ENCODE assay signal across 28 mouse cellular contexts in the genomic region with DNA sequence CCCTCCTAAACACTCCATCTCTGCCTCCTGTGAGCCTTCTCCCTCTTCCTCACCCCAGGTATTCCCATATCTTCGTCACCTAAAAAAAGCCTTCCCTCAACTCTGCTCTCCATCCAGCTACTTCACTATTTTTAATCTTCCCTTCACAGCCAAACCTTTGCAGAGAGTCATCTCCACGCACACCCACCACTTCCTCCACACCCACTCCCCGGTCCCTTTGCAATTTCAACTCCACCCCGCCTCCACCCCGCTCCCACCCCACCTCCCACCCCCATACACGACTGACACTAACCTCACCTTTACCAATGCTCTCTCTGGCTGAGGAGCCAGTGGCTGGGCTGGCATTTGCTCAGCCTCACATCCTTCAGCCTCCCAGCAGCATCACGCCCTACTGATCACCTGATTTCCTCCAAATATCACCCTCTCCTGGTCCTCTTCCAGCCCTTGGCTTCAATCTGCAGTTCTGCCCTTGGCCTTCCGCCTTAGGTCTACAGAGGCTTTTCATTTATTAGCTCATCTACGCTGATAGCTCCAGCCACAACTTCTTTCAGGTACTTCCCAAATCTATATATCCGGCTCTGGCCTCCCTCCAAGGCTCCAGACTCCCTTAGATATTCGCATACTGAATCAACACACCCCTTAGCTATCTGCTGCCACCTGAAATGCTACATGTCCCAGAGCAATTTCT. TPM values are rescaled to one million over a fixed set of nuclear protein-coding genes. Genes with fewer than 3 reads are reported as not detected.
DNase-seq lines count a peak whose midpoint lies in the region; ATAC-seq and TF ChIP-seq lines count a peak whose summit lies in the region.
"Had no signal": no experiment of that assay in that cellular context is flagged by ENCODE, and none has a peak within 500 bp of the region (broad histone marks: within the 10 kb centered on the region; RNA-seq: fewer than 3 reads in every experiment).

No protein-coding gene starts in this region.

- DNase-seq in forebrain, embryonic 14.5 days (ENCODE audit: low spot score) = no peak
- no peak for DNase-seq in hindbrain, embryonic 10.5 days (ENCODE audit: low spot score)
- DNase-seq in hindbrain, postnatal 0 days (ENCODE audit: low spot score) = no peak
- DNase-seq in left cerebral cortex, postnatal 4 days = peak; percentile 25
- no peak for DNase-seq in left cerebral cortex, adult 11 months (ENCODE audit: low spot score)
- peak; percentile 33 for DNase-seq in right cerebral cortex, postnatal 14 days
- DNase-seq in limb, embryonic 10.5 days (ENCODE audit: low spot score) = no peak
- DNase-seq: adrenal gland, postnatal 14 days; cerebellum, adult 18-20 months; cerebellum, postnatal 25 days; gastrocnemius, postnatal 14 days; kidney, adult 8-10 months; kidney, postnatal 4 days; spleen, adult 18-20 months; thymus, adult 18-20 months; thymus, postnatal 25 days had no signal

- TF ChIP-seq CTCF in hindbrain, postnatal 0 days (IDR thresholded peaks at IDR 0.05; ENCODE audit: low read depth) = no peak

- no peaks in the 10 kb centered on the region for H3K9me3 ChIP-seq in forebrain, embryonic 12.5 days
- H3K9me3 ChIP-seq in forebrain, embryonic 14.5 days (replicated peaks; ENCODE audit: control insufficient read depth, low read length) = no peaks in the 10 kb centered on the region
- H3K9me3 ChIP-seq in hindbrain, embryonic 10.5 days = no peaks in the 10 kb centered on the region
- no peaks in the 10 kb centered on the region for H3K9me3 ChIP-seq in hindbrain, postnatal 0 days (ENCODE audit: low read length)
- no peaks in the 10 kb centered on the region for H3K9me3 ChIP-seq in limb, embryonic 10.5 days (replicated peaks)
- H3K9me3 ChIP-seq: hindbrain, embryonic 15.5 days; intestine, embryonic 15.5 days; limb, embryonic 12.5 days; liver, embryonic 15.5 days; lung, embryonic 15.5 days; midbrain, embryonic 12.5 days; neural tube, embryonic 13.5 days had no signal

- no peak overlapping the region for H3K4me2 ChIP-seq in forebrain, embryonic 12.5 days
- H3K4me2 ChIP-seq in forebrain, embryonic 14.5 days (ENCODE audit: low read length) = no peak overlapping the region
- no peak overlapping the region for H3K4me2 ChIP-seq in hindbrain, postnatal 0 days (ENCODE audit: low read depth, low read length)
- H3K4me2 ChIP-seq: heart, embryonic 11.5 days; hindbrain, embryonic 15.5 days; intestine, embryonic 15.5 days; limb, embryonic 12.5 days; liver, embryonic 15.5 days; lung, embryonic 15.5 days; midbrain, embryonic 12.5 days; neural tube, embryonic 13.5 days had no signal

- intact Hi-C loops in left cerebral cortex, postnatal 4 days (cut with DNase I) = no loop called here

- no peaks in the 10 kb centered on the region for H3K27me3 ChIP-seq in forebrain, embryonic 12.5 days
- H3K27me3 ChIP-seq in forebrain, embryonic 14.5 days (replicated peaks; ENCODE audit: control insufficient read depth, insufficient read depth, low read length) = no peaks in the 10 kb centered on the region
- H3K27me3 ChIP-seq in hindbrain, embryonic 10.5 days (ENCODE audit: insufficient read depth, poor library complexity, severe bottlenecking) = no peaks in the 10 kb centered on the region
- no peaks in the 10 kb centered on the region for H3K27me3 ChIP-seq in hindbrain, postnatal 0 days (ENCODE audit: insufficient read depth, low read length)
- H3K27me3 ChIP-seq in limb, embryonic 10.5 days (ENCODE audit: low read depth, poor library complexity, severe bottlenecking) = no peaks in the 10 kb centered on the region
- H3K27me3 ChIP-seq: hindbrain, embryonic 15.5 days; intestine, embryonic 15.5 days; limb, embryonic 12.5 days; lung, embryonic 15.5 days; midbrain, embryonic 12.5 days; neural tube, embryonic 13.5 days; Patski had no signal

- no peak overlapping the region for H3K9ac ChIP-seq in forebrain, embryonic 12.5 days
- no peak overlapping the region for H3K9ac ChIP-seq in forebrain, embryonic 14.5 days (ENCODE audit: low read length)
- no peak overlapping the region for H3K9ac ChIP-seq in hindbrain, postnatal 0 days (replicated peaks; ENCODE audit: low read length)
- H3K9ac ChIP-seq: hindbrain, embryonic 15.5 days; intestine, embryonic 15.5 days; limb, embryonic 12.5 days; liver, embryonic 15.5 days; lung, embryonic 15.5 days; midbrain, embryonic 12.5 days; neural tube, embryonic 13.5 days had no signal

- 0 out of 2 replicates have a peak overlapping the region, but pooled peaks have one; percentile 27 for H3K27ac ChIP-seq in forebrain, embryonic 12.5 days
- H3K27ac ChIP-seq in forebrain, embryonic 14.5 days (ENCODE audit: low read depth, low read length) = no peak overlapping the region
- H3K27ac ChIP-seq in hindbrain, embryonic 10.5 days = peak overlapping the region; percentile 46; the same call in 1 of the 2 replicates
- H3K27ac ChIP-seq in hindbrain, postnatal 0 days = no peak overlapping the region
- no peak overlapping the region for H3K27ac ChIP-seq in limb, embryonic 10.5 days
- H3K27ac ChIP-seq: hindbrain, embryonic 15.5 days; intestine, embryonic 15.5 days; kidney, postnatal 0 days; limb, embryonic 12.5 days; liver, embryonic 15.5 days; lung, embryonic 15.5 days; midbrain, embryonic 12.5 days; neural tube, embryonic 13.5 days had no signal

- no peak overlapping the region for H3K4me3 ChIP-seq in forebrain, embryonic 12.5 days (replicated peaks)
- no peak overlapping the region for H3K4me3 ChIP-seq in forebrain, embryonic 14.5 days (ENCODE audit: low read depth, low read length)
- H3K4me3 ChIP-seq in hindbrain, embryonic 10.5 days = no peak overlapping the region
- no peak overlapping the region for H3K4me3 ChIP-seq in hindbrain, postnatal 0 days (ENCODE audit: low read length)
- H3K4me3 ChIP-seq in limb, embryonic 10.5 days = no peak overlapping the region
- H3K4me3 ChIP-seq: hindbrain, embryonic 15.5 days; intestine, embryonic 15.5 days; limb, embryonic 12.5 days; liver, embryonic 15.5 days; lung, embryonic 15.5 days; midbrain, embryonic 12.5 days; neural tube, embryonic 13.5 days had no signal

- peaks cover 70% of the 10 kb centered on the region for H3K4me1 ChIP-seq in forebrain, embryonic 12.5 days
- peaks cover 40% of the 10 kb centered on the region for H3K4me1 ChIP-seq in forebrain, embryonic 14.5 days (ENCODE audit: control insufficient read depth, insufficient read depth, low read length)
- peaks cover 72% of the 10 kb centered on the region for H3K4me1 ChIP-seq in hindbrain, embryonic 10.5 days (replicated peaks)
- peaks cover 13% of the 10 kb centered on the region for H3K4me1 ChIP-seq in hindbrain, postnatal 0 days (ENCODE audit: insufficient read depth, low read length)
- peaks cover 11% of the 10 kb centered on the region for H3K4me1 ChIP-seq in limb, embryonic 10.5 days
- H3K4me1 ChIP-seq: liver, embryonic 15.5 days had no signal

- WGBS in forebrain, embryonic 12.5 days = 84% methylated on average over 11 of the region's 11 CpGs
- WGBS in forebrain, embryonic 14.5 days = 70% methylated on average over 11 of the region's 11 CpGs
- 81% methylated on average over 11 of the region's 11 CpGs for WGBS in hindbrain, embryonic 10.5 days
- WGBS in hindbrain, postnatal 0 days = 72% methylated on average over 11 of the region's 11 CpGs
- 77% methylated on average over 11 of the region's 11 CpGs for WGBS in limb, embryonic 10.5 days

- ATAC-seq in forebrain, embryonic 12.5 days (ENCODE audit: low FRiP score) = no peak
- ATAC-seq in forebrain, embryonic 14.5 days = no peak
- ATAC-seq in hindbrain, postnatal 0 days = no peak
- ATAC-seq: forebrain, embryonic 16.5 days; intestine, embryonic 15.5 days; Patski had no signal

- H3K36me3 ChIP-seq in forebrain, embryonic 12.5 days (replicated peaks) = no peaks in the 10 kb centered on the region
- H3K36me3 ChIP-seq in forebrain, embryonic 14.5 days (ENCODE audit: control insufficient read depth, insufficient read depth, low read length) = peaks cover 3% of the 10 kb centered on the region; the same call in 1 of the 2 replicates
- peaks cover 14% of the 10 kb centered on the region for H3K36me3 ChIP-seq in hindbrain, embryonic 10.5 days
- no peaks in the 10 kb centered on the region for H3K36me3 ChIP-seq in hindbrain, postnatal 0 days (ENCODE audit: insufficient read depth, low read length)
- peaks cover 9% of the 10 kb centered on the region; the same call in 1 of the 2 replicates for H3K36me3 ChIP-seq in limb, embryonic 10.5 days
- H3K36me3 ChIP-seq: hindbrain, embryonic 15.5 days; intestine, embryonic 15.5 days; limb, embryonic 12.5 days; liver, embryonic 15.5 days; lung, embryonic 15.5 days; midbrain, embryonic 12.5 days; neural tube, embryonic 13.5 days had no signal

RNA-seq across cellular contexts. Expression of gene Kalrn, which starts 9.6 kb away (rescaled TPM):
- 26.7 and 30.0 TPM in 2 replicates for polyA plus RNA-seq in forebrain, embryonic 12.5 days (2016; fragmentation: Nextera tagmentation; extraction: Ambion mirVana)
- 19.7 and 26.2 TPM in 2 replicates for polyA plus RNA-seq in forebrain, embryonic 14.5 days (2014; fragmentation: Nextera tagmentation; extraction: Ambion mirVana)
- polyA plus RNA-seq in hindbrain, embryonic 10.5 days (2016; fragmentation: Nextera tagmentation; extraction: Ambion mirVana) = 14.2 and 16.6 TPM in 2 replicates
- 104 and 107 TPM in 2 replicates for total RNA-seq in hindbrain, postnatal 0 days (2014; rRNA removed)
- polyA plus RNA-seq in hindbrain, postnatal 0 days (2015; fragmentation: Nextera tagmentation; extraction: Ambion mirVana) = 17.0 and 17.7 TPM in 2 replicates
- total RNA-seq in left cerebral cortex, postnatal 4 days (2021) = 100 to 1,000 TPM; 233 to 236 TPM
- polyA plus RNA-seq in limb, embryonic 10.5 days (2016; fragmentation: Nextera tagmentation; extraction: Ambion mirVana) = 8.0 and 8.3 TPM in 2 replicates

Comparison
In these comparisons a context has a peak if more than half of its experiments do, and no peak if none do; other contexts are left out.
1. H3K27ac ChIP-seq: peak in forebrain, embryonic 12.5 days (single experiment) and hindbrain, embryonic 10.5 days (single experiment); none in forebrain, embryonic 14.5 days (single experiment), hindbrain, postnatal 0 days (single experiment) and limb, embryonic 10.5 days (single experiment).
2. DNase-seq: peak in left cerebral cortex, postnatal 4 days (single experiment) and right cerebral cortex, postnatal 14 days (single experiment); none in forebrain, embryonic 14.5 days (single experiment), hindbrain, embryonic 10.5 days (single experiment), hindbrain, postnatal 0 days (single experiment), left cerebral cortex, adult 11 months (single experiment) and limb, embryonic 10.5 days (single experiment).